Mouse (Mus musculus) heart, adult 2 months (tissue): ENCODE measurements at regions not wholly inside any gene's neighbourhood (a gene's known extent, or its start where the extent isn't known, plus 50 kb on each side); places are given as distances from the start of the nearest gene placed in this dataset.
A peak's percentile ranks its signal among the peaks of the same experiment; 100 is the strongest.

Experiments used
- CTCF ChIP-seq: fragments of 200-600 bp; IDR thresholded peaks from 2 replicates; pipeline ENCODE4 v1.8.1; 2022; ENCODE audit warnings: antibody characterized with exemption, mild to moderate bottlenecking, moderate library complexity
- POLR2A ChIP-seq: fragments of 200-500 bp; IDR thresholded peaks from 2 replicates; pipeline ENCODE4 v1.6.1; 2011; ENCODE audit warnings: mild to moderate bottlenecking, low read depth, low read length, control low read depth; ENCODE audit not compliant: insufficient read depth

GRCm38 (mm10) chr16:30145465-30146207, 81.5 kb downstream of the Hes1 start:
- TF ChIP-seq CTCF = 0 out of 2 replicates have a peak, but pooled peaks have one; percentile 9
- no peak for TF ChIP-seq POLR2A
